Mouse (Mus musculus) testis, adult 2 months (tissue): Measurements from ENCODE around the gene Fosl2. TPM values are rescaled to one million over a fixed set of nuclear protein-coding genes. Genes with fewer than 3 reads are reported as not detected.

Experiments used
- H3K27ac ChIP-seq: fragments of 200-500 bp; 2 replicates; pipeline ENCODE4 v1.5.1; 2012; ENCODE audit warnings: low read depth, low read length; ENCODE audit not compliant: control insufficient read depth, insufficient read depth
- H3K27me3 ChIP-seq: fragments of 200-500 bp; 2 replicates; pipeline ENCODE4 v1.6.1; 2012; ENCODE audit warnings: mild to moderate bottlenecking, low read length, moderate library complexity; ENCODE audit not compliant: control insufficient read depth, insufficient read depth
- H3K36me3 ChIP-seq: fragments of 200-500 bp; 2 replicates; pipeline ENCODE4 v1.6.1; 2012; ENCODE audit warnings: mild to moderate bottlenecking, low read length; ENCODE audit not compliant: control insufficient read depth, insufficient read depth
- H3K4me1 ChIP-seq: fragments of 200-500 bp; 2 replicates; pipeline ENCODE4 v1.6.1; 2012; ENCODE audit warnings: low read length; ENCODE audit not compliant: control insufficient read depth, insufficient read depth
- H3K4me3 ChIP-seq: fragments of 200-500 bp; 2 replicates; pipeline ENCODE4 v1.5.1; 2012; ENCODE audit warnings: low read depth, mild to moderate bottlenecking, low read length, moderate library complexity, mixed read lengths; ENCODE audit not compliant: control insufficient read depth
- CTCF ChIP-seq: fragments of 200-500 bp; IDR thresholded peaks from 2 replicates; pipeline ENCODE4 v1.5.1; 2012; ENCODE audit warnings: low read depth, mild to moderate bottlenecking, inconsistent platforms, low read length, moderate library complexity; ENCODE audit not compliant: control insufficient read depth, insufficient read depth, insufficient replicate concordance
- POLR2A ChIP-seq: fragments of 200-500 bp; IDR thresholded peaks from 2 replicates; pipeline ENCODE4 v1.6.1; 2012; ENCODE audit warnings: low read depth, mild to moderate bottlenecking, inconsistent platforms, low read length, moderate library complexity; ENCODE audit not compliant: control insufficient read depth
- polyA plus RNA-seq: library from polyadenylated mRNA; depleted of rRNA; stranded (reverse); fragments of >200 nt; gene quantifications from 2 replicates; pipeline ENCODE4 v1.2.3, GENCODE M21; 2012

The Fosl2 gene
- polyA plus RNA-seq, 1 experiment: 1.6 TPM

DNA sequence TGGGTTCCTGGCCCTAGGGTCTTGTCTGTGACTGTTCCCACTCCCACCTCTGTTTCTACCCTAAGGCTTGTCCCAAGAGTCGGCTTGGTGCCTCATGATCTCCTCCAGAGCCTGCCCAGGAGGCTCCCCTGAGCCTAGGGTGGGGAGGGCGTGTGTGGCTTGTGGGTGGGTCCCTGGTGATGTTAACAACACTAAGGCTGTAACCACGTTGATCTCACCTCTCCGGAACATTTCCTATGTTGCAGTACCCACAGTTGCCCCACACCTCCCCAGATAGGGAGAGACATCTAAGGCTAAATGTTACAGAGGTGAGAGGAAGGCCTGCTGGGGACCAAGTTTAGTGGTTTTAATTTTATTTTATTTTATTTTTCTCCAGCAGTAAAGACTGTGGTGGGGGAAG, 13.0 kb downstream of the Fosl2 start:
- Histone ChIP-seq H3K27ac (no peak overlapping the region), H3K27me3 (no peaks in the 10 kb centered on the region), H3K4me1 (peaks cover 3% of the 10 kb centered on the region; the same call in 1 of the 2 replicates), H3K4me3 (no peak overlapping the region), H3K36me3 (no peaks in the 10 kb centered on the region)
- no peak for TF ChIP-seq CTCF
- no peak for TF ChIP-seq POLR2A

DNA sequence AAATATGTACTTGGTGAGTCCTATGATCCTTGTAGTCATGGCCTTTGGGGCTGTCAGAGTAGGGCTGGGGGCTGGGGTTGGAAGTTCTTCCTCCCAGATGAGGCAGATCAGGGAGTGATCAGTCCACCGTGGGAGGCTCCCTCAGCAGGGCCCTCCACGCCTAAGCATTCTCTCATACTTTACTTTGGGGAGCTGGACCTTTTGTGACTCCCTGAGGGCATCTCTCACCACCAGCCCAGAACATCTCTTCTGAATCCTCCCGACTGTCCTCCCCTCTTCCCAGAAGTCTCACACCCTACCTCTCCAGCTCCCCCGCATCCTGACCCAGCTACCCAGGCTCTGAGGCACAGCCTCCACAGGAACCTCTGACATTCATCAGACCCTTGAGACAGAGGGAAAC, 15.6 kb downstream of the Fosl2 start:
- H3K27me3 ChIP-seq: no peaks in the 10 kb centered on the region
- H3K4me3 ChIP-seq: no peak overlapping the region
- TF ChIP-seq POLR2A (no peak), CTCF (no peak)
- no peak overlapping the region for H3K27ac ChIP-seq
- no peaks in the 10 kb centered on the region for H3K36me3 ChIP-seq
- H3K4me1 ChIP-seq: peaks cover 3% of the 10 kb centered on the region; the same call in 1 of the 2 replicates

DNA sequence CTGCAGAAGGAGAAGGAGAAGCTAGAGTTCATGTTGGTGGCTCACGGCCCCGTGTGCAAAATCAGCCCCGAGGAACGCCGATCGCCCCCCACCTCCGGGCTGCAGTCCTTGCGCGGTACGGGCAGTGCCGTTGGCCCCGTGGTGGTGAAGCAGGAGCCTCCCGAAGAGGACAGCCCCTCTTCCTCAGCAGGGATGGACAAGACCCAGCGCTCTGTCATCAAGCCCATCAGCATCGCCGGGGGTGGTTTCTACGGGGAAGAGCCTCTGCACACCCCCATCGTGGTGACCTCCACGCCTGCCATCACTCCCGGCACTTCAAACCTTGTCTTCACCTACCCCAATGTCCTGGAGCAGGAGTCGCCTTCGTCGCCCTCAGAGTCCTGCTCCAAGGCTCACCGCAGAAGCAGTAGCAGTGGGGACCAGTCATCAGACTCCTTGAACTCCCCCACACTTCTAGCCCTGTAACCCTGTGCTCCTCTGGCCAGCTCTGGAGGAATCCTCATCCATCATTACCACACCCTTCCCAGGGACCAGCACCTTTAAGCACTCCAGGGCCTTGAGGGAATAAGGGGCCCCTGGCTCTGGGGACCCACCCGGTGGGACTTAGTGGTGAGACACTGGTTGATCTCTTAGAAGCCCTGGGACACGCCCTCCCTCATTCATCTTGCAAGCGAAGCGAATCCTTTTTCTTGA, 17.3 kb downstream of the Fosl2 start:
- peaks cover 3% of the 10 kb centered on the region; the same call in 1 of the 2 replicates for H3K4me1 ChIP-seq

DNA sequence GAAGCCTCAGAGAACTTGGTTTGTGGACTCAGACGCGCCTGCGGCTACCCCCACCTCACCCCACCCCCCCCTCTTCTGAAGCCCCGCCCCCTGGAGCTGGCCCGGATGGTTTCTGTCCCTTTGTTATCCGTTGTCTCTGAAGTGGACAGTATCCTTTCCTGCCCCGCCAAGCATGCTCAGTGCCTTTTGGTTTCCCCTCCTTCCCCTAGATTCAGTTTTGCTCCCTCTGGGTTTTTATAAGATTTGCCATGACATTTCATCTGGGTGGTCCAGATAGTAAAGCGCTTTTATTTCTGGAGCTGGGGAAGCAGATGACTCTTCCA, 17.8 kb downstream of the Fosl2 start:
- Histone ChIP-seq H3K36me3 (no peaks in the 10 kb centered on the region), H3K4me1 (peaks cover 3% of the 10 kb centered on the region; the same call in 1 of the 2 replicates), H3K27ac (no peak overlapping the region), H3K4me3 (no peak overlapping the region), H3K27me3 (no peaks in the 10 kb centered on the region)
- no peak for TF ChIP-seq CTCF
- TF ChIP-seq POLR2A: no peak

More for the DNA sequence above, 17.3 kb downstream of the Fosl2 start:
- Histone ChIP-seq H3K27ac (no peak overlapping the region), H3K36me3 (no peaks in the 10 kb centered on the region), H3K4me3 (no peak overlapping the region), H3K27me3 (no peaks in the 10 kb centered on the region)
- TF ChIP-seq POLR2A (no peak), CTCF (no peak)

DNA sequence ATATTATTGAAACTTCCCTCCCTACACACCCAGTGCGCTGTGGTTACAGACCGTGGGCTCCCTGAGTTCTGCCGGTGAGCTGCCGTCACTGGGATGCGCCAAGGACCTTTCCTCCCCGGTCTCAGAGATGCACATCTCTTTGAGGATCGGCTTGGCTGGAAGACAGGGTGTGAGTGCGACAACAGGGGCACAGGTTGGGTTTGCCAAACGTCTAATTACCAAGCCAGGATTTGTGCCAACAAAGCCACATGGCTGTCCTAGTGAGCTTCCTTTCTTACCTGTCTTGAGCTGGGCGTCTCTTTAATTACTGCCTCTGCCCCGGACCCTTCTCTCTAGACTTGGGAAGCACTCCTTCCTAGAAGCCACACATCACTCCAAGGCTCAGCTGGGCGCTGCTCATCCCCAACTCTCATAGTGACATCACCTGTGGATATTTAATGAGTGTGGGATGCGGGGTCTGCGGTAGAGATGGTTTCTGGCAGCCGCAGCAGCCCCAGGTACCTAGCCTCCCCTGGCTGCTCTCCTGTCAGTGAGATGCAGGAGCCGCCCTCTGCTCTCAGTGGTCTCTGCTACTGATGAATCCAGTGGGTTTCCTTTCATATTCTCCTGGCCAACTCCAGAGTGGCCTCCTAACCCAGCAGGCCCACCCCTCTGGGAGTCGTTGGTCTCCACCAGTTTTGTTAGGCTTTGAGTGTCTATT, 18.3 kb downstream of the Fosl2 start:
- Histone ChIP-seq H3K36me3 (no peaks in the 10 kb centered on the region), H3K27ac (no peak overlapping the region), H3K4me1 (no peaks in the 10 kb centered on the region), H3K4me3 (no peak overlapping the region), H3K27me3 (no peaks in the 10 kb centered on the region)
- no peak for TF ChIP-seq POLR2A
- no peak for TF ChIP-seq CTCF

DNA sequence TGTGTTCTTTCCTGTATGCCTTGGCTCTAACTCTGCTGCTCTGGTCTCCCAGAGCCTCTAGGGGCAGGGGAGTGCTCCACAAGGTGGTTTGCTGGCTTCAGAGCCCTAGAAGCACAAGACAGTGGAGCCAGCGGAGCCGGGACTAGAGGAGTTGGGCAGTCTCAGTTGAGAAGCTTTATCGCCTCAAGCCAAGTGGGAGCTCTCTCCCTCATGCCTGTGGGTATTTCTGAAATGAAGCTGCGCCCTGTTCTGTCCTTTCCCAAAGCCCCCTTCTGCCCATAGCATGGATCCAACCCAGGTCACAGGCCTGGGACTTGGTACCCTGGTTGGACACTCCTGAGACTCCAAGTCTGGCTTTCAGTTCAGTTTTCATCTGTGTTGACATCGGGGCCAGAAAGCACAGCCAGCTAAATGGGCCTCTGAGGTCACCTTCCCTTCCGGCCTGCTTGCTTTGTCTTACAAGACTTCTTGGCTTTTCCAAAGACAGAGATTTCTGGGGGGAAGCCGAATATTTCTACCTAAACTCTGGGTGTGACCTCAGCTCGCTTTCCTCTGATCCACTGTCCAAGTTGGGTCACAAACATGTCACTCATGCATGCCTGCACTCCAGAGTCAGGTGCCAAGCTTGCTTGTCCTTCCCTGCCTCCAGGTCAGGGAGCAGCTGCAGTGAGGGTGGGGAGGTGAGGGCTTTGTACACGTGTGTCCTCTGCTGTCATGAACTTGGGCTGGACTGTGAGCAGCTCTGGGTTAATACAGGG, 19.5 kb downstream of the Fosl2 start:
- Histone ChIP-seq H3K27ac (no peak overlapping the region), H3K36me3 (no peaks in the 10 kb centered on the region), H3K4me1 (no peaks in the 10 kb centered on the region), H3K4me3 (no peak overlapping the region), H3K27me3 (no peaks in the 10 kb centered on the region)
- TF ChIP-seq POLR2A (no peak), CTCF (no peak)

DNA sequence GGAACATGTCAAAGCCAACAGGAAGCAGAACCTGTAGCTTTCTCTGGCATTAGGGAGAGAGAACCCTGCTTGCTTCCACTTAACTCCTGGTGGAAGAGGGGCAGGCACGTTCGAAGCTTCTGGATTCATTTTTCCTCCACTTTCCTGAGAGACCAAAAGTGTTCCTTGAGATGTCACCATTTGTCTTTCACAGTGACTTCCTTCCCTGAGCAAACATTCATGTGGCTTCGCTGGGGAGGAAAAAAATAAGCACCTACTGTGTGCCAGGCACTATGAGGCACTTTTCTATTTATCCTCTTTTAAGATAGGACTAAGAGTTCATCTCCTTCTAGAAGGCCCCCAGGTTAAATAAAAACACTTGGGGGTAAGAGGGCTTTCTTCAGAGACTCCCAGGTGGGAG, 20.3 kb downstream of the Fosl2 start:
- Histone ChIP-seq H3K4me1 (no peaks in the 10 kb centered on the region), H3K4me3 (no peak overlapping the region), H3K27ac (no peak overlapping the region), H3K36me3 (no peaks in the 10 kb centered on the region), H3K27me3 (no peaks in the 10 kb centered on the region)
- TF ChIP-seq CTCF (no peak), POLR2A (no peak)
